Mouse (Mus musculus) lung, adult 2 months (tissue): ENCODE results near the gene Hapln1. TPM values are rescaled to one million over a fixed set of nuclear protein-coding genes. Genes with fewer than 3 reads are reported as not detected.

Experiments
- DNase-seq: peaks from one replicate; pipeline ENCODE4 v3.0.0; 2022
- H3K4me1 ChIP-seq: fragments of 200-500 bp; 2 replicates; pipeline ENCODE4 v1.6.1; 2011; ENCODE audit warnings: low read length; ENCODE audit not compliant: control insufficient read depth, insufficient read depth
- H3K4me3 ChIP-seq: fragments of 200-500 bp; replicated peaks from 2 replicates; pipeline ENCODE3; 2011; ENCODE audit warnings: low read depth, mild to moderate bottlenecking, control low read depth, low read length; ENCODE audit errors: extremely low read depth
- CTCF ChIP-seq: fragments of 200-500 bp; IDR thresholded peaks from 2 replicates; pipeline ENCODE4 v1.5.1; 2011; ENCODE audit warnings: mild to moderate bottlenecking, low read length, control low read depth; ENCODE audit not compliant: insufficient read depth
- POLR2A ChIP-seq: fragments of 200-500 bp; IDR thresholded peaks from 2 replicates; pipeline ENCODE4 v1.6.1; 2011; ENCODE audit warnings: low read depth, mild to moderate bottlenecking, control low read depth, low read length, borderline replicate concordance; ENCODE audit errors: extremely low read depth
- WGBS: fragments of 180-500 bp; shearing (Covaris S2); methylation state at CpG from one replicate; pipeline ENCODE4 v1.1.7; 2018; 5-methylcytosine and 5-hydroxymethylcytosine counted together
- polyA plus RNA-seq: library from polyadenylated mRNA; depleted of rRNA; stranded (reverse); fragments of >200 nt; gene quantifications from 2 replicates; pipeline ENCODE4 v1.2.3, GENCODE M21; 2012; rRNA removed

Gene Hapln1
- polyA plus RNA-seq, 1 experiment, result 0.26 TPM

DNA sequence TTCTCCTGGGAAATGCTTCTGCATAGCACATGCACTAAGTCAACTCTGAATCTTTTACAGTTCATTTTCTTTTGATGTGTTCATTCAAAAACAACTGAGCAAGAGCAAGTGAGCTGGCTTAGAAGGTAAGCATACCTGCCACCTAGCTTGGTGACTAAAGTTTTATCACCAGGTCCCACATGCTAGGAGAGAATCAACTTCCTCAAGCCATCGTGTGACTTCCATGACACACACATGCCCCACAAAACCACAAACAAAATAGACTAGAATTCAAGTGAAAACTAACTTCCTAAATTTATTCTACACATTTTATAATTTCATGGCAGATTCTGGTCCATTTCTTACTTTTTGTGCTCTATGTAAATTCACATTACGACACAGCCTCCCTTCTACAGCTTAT lies 113.7 kb downstream of the Hapln1 start:
- H3K4me1 ChIP-seq, result peaks cover 4% of the 10 kb centered on the region; the same call in 1 of the 2 replicates
- no peak for DNase-seq
- WGBS, result 69% methylated on average over 2 of the region's 2 CpGs
- TF ChIP-seq CTCF, result no peak
- TF ChIP-seq POLR2A, result no peak
- H3K4me3 ChIP-seq, result no peak overlapping the region

DNA sequence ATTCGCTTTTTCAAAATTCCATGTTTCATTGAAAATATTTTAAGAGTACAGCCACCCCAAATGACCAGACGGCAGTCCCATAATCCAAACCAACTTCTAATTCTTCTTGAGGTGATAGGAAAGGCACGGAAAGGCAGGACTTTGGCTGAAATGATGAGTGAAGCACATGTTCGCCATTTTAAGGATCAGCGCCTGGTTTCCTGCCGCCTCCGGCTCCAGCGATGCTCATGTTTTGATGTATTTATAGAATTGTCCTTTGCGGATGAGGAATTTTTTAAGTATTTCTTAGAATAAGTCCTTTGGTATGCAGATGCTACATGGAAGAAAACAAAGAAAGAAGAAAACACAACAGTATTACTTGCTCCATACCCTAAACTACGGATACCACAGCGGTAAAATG lies 117.5 kb downstream of the Hapln1 start:
- TF ChIP-seq CTCF (no peak), POLR2A (no peak)
- WGBS, result 91% methylated on average over 11 of the region's 11 CpGs

More for the DNA sequence above, 117.5 kb downstream of the Hapln1 start:
- no peak for DNase-seq
- Histone ChIP-seq H3K4me1 (peaks cover 4% of the 10 kb centered on the region; the same call in 1 of the 2 replicates), H3K4me3 (no peak overlapping the region)

Other genes with a start within 250 kb of the Hapln1 start
- gene Vcan, start 202.7 kb downstream of the Hapln1 start, polyA plus RNA-seq, result 2.1 and 2.9 TPM in 2 replicates